Mouse (Mus musculus) liver, embryonic 15.5 days (tissue): ENCODE measurements around the gene Comt. TPM values are rescaled to one million over a fixed set of nuclear protein-coding genes. Genes with fewer than 3 reads are reported as not detected.
A peak's percentile ranks its signal among the peaks of the same experiment; 100 is the strongest.

Experiments
- ATAC-seq: fragments of 200-750 bp; cut with Nextera tagmentation; 2 replicates; pipeline ENCODE4 v1.8.0; 2017; ENCODE audit warnings: moderate number of reproducible peaks, mild to moderate bottlenecking, moderate library complexity; ENCODE audit not compliant: insufficient read depth
- H3K27ac ChIP-seq: fragments of 300-500 bp; sonication (generic); replicated peaks from 2 replicates; pipeline ENCODE4 v1.5.1; 2015; ENCODE audit warnings: mild to moderate bottlenecking, inconsistent platforms
- H3K27me3 ChIP-seq: fragments of 300-500 bp; sonication (generic); 2 replicates; pipeline ENCODE4 v1.6.1; 2015; ENCODE audit warnings: mild to moderate bottlenecking, inconsistent platforms
- H3K36me3 ChIP-seq: fragments of 300-500 bp; sonication (generic); replicated peaks from 2 replicates; pipeline ENCODE4 v1.6.1; 2015; ENCODE audit warnings: moderate library complexity, mild to moderate bottlenecking, inconsistent platforms
- H3K4me1 ChIP-seq: fragments of 300-500 bp; sonication (generic); replicated peaks from 2 replicates; pipeline ENCODE4 v1.6.1; 2015; ENCODE audit warnings: inconsistent platforms
- H3K4me2 ChIP-seq: fragments of 300-500 bp; sonication (generic); 2 replicates; pipeline ENCODE4 v1.6.1; 2015; ENCODE audit warnings: moderate library complexity, mild to moderate bottlenecking, inconsistent platforms
- H3K4me3 ChIP-seq: fragments of 300-500 bp; sonication (generic); replicated peaks from 2 replicates; pipeline ENCODE4 v1.5.1; 2015; ENCODE audit warnings: mild to moderate bottlenecking, inconsistent platforms
- H3K9ac ChIP-seq: fragments of 300-500 bp; sonication (generic); 2 replicates; pipeline ENCODE4 v1.6.1; 2015; ENCODE audit warnings: moderate library complexity, mild to moderate bottlenecking, inconsistent platforms
- H3K9me3 ChIP-seq: fragments of 300-500 bp; sonication (generic); replicated peaks from 2 replicates; pipeline ENCODE4 v1.6.1; 2016; ENCODE audit warnings: inconsistent platforms
- WGBS: fragments of 180-500 bp; shearing (Covaris S2); methylation state at CpG from one replicate; pipeline ENCODE4 v1.1.7; 2015; ENCODE audit warnings: mixed read lengths; ENCODE audit not compliant: insufficient replicate concordance; 5-methylcytosine and 5-hydroxymethylcytosine counted together
- polyA plus RNA-seq: library from polyadenylated mRNA; unstranded; fragments of >200 nt; fragmentation: Nextera tagmentation; extraction: Ambion mirVana; gene quantifications from 2 replicates; pipeline ENCODE4 v1.2.1, GENCODE M21; 2015

Comt gene
- polyA plus RNA-seq, 1 experiment from 2014 or later, result 87.6 TPM

DNA sequence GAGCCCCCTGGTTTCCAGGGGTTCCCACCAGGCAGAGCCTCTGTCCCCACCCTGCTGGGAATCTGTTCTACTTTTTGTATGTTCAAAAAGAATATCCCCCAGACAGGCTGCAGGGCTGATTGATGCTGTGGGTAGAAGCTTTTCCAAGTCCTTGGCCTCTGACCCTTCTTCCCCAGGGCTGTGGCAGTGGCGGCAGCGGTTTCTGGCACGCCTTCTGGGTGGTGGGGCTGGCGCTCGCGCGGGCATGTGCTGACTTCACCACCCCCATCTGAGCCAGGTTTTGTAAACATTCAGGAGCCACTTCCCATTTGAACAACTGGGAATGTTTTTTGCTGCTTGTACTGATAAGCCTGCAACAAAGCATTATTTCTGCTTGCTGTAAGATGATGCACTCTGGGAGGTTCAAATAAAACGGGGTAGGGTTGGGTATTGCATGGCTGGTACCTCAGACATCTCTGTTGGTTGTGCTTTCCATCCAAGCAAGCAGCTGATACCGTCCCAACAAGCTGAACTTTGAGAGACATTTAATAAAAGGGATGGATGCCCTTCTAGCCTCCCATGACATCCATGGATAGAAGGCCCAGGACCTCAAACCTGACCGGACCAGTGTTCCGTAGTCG is 32.8 kb upstream of the Comt start:
- 0 out of 2 replicates have a peak, but pooled peaks have one; percentile 17 for ATAC-seq
- Histone ChIP-seq H3K36me3 (peaks cover 100% of the 10 kb centered on the region), H3K4me3 (no peak overlapping the region), H3K27me3 (no peaks in the 10 kb centered on the region), H3K4me1 (peaks cover 33% of the 10 kb centered on the region), H3K4me2 (peak overlapping the region; percentile 24), H3K9ac (no peak overlapping the region), H3K27ac (0 out of 2 replicates have a peak overlapping the region, but pooled peaks have one; percentile 15), H3K9me3 (no peaks in the 10 kb centered on the region)
- 8% methylated on average over 12 of the region's 12 CpGs for WGBS

DNA sequence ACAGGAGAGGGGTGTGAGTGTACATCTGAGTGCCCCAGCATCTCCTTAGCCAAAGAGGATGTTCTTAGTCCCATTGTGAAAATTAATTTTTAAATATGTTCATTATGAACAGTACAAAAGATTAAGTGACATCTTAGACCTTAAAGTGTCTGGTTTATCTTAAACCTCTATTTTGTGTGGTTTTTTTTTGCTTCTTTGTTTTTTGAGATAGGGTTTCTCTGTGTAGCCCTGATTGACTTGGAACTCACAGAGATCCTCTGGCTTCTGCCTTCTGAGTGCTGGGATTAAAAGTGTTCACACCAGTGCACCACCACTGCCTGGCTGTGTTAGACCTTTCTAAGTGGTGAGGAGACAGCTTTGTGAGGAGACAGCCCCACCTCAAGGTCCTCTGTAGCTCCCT is 32.0 kb upstream of the Comt start:
- H3K4me1 ChIP-seq, result peaks cover 33% of the 10 kb centered on the region
- H3K9me3 ChIP-seq, result no peaks in the 10 kb centered on the region
- no peak for ATAC-seq
- peaks cover 100% of the 10 kb centered on the region for H3K36me3 ChIP-seq
- no peak overlapping the region for H3K27ac ChIP-seq
- no peak overlapping the region for H3K4me3 ChIP-seq
- no peaks in the 10 kb centered on the region for H3K27me3 ChIP-seq
- H3K4me2 ChIP-seq, result 0 out of 2 replicates have a peak overlapping the region, but pooled peaks have one; percentile 24
- H3K9ac ChIP-seq, result no peak overlapping the region

DNA sequence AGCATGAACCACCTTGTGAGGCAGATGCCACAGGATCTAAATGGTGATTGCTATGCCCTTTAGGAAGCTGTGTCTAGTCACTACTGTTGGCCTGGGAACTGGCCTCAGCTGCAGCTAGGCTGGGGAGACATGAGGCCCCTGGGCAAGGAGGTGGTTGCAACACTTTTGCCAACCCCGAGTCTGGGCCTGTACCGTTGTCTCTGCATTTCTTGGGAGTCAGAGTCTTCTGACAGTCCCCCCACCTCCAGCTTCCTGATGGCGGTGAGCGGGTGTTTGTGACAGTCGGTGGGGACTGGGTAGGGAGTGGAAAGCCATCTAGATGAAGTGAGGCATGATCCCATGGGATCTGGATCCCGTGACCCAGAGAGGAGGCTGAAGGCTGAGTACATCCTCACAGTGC is 28.8 kb upstream of the Comt start:
- H3K36me3 ChIP-seq, result peaks cover 100% of the 10 kb centered on the region
- H3K27ac ChIP-seq, result no peak overlapping the region
- 75% methylated on average over 6 of the region's 6 CpGs for WGBS
- no peak overlapping the region for H3K4me2 ChIP-seq
- H3K4me3 ChIP-seq, result no peak overlapping the region
- H3K4me1 ChIP-seq, result peaks cover 27% of the 10 kb centered on the region
- no peaks in the 10 kb centered on the region for H3K9me3 ChIP-seq
- H3K27me3 ChIP-seq, result no peaks in the 10 kb centered on the region
- no peak for ATAC-seq
- no peak overlapping the region for H3K9ac ChIP-seq

DNA sequence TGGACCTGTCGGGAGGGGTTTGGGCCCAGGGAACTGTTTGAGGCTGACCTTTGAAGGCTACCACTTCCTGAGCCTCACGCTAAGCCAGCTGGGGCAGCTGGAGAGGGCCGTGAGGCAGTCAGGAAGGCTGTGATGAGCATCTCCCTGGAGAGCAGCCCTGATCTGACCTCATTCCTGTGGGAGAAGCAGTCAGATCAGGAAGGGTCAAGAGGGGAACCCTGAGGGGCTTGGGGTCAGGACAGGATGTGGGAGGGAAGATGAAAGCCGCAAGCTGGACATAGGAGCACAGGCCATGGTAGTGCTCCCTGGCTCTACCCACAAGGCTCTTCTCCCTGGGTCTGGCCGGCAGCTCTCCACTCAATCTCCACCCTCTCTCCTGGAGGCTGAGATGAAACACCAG is 27.2 kb upstream of the Comt start:
- WGBS, result 78% methylated on average over 5 of the region's 5 CpGs
- ATAC-seq, result no peak
- Histone ChIP-seq H3K4me2 (no peak overlapping the region), H3K36me3 (peaks cover 100% of the 10 kb centered on the region), H3K27ac (no peak overlapping the region), H3K4me3 (no peak overlapping the region), H3K4me1 (peaks cover 11% of the 10 kb centered on the region), H3K9me3 (no peaks in the 10 kb centered on the region), H3K9ac (no peak overlapping the region), H3K27me3 (no peaks in the 10 kb centered on the region)

DNA sequence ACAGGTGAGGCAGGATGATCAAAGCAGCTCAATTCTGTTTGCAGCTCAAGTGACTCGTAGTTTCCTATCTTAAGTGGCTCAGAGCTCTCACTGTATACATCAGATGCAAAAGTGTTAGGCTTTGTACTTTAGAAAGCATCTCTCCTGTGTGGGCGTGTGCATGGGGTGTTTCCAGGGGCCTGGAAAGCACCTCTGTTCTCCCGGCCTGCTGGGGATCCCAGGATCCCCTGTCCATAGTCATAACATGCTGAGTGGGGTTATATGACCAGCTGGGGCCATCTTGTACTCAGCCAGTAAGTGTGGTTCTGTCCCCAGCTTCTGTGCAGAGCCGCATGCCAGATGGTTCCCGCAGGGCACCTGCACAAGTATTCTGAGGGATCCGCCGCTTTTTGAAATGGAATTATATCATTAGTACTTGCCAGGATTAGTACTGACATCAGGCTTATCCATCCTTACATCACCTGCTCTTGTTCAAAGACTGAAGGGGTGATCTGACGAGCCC is 25.8 kb upstream of the Comt start:
- 87% methylated on average over 8 of the region's 8 CpGs for WGBS
- H3K27me3 ChIP-seq, result no peaks in the 10 kb centered on the region
- peaks cover 100% of the 10 kb centered on the region for H3K36me3 ChIP-seq
- no peak overlapping the region for H3K27ac ChIP-seq
- no peak overlapping the region for H3K4me2 ChIP-seq
- H3K4me3 ChIP-seq, result no peak overlapping the region
- no peak overlapping the region for H3K9ac ChIP-seq
- H3K9me3 ChIP-seq, result no peaks in the 10 kb centered on the region
- H3K4me1 ChIP-seq, result peaks cover 4% of the 10 kb centered on the region; the same call in 1 of the 2 replicates
- ATAC-seq, result no peak

DNA sequence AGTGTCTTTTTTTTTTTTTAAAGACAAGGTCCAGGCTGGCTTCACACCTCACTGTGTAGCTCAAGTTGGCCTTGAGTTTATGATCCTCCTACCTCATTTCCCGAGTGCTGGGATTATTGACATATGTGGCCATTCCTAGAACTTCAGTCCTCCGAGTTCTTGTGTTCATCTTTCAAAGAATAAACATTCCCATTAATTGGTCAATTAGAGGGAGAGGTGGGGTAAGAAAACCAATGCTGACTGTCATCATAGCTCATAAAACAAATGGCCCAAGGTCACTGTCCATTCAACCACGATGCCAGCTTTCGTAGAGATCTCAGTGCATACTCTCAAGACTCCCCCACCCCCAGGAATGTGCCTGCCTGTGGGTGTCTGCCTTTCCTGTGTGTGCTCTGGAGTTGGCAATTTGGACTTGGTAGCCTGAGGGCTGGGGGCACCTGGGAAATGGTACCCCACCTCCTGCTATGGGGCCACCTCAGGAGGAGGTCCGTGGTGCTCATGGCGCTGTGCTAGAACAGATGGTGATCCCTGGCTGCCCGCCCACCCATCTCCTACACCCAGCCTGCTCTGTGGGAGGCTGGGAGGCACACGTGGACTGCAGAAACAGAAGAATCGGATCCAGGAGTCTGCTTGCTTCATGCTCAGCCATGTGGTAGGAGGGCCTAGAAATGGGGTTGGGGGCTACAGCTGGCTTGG is 25.0 kb upstream of the Comt start:
- ATAC-seq, result no peak
- Histone ChIP-seq H3K4me2 (no peak overlapping the region), H3K36me3 (peaks cover 100% of the 10 kb centered on the region), H3K4me3 (no peak overlapping the region), H3K9me3 (no peaks in the 10 kb centered on the region), H3K27ac (no peak overlapping the region), H3K4me1 (peaks cover 4% of the 10 kb centered on the region; the same call in 1 of the 2 replicates), H3K27me3 (no peaks in the 10 kb centered on the region), H3K9ac (no peak overlapping the region)
- 84% methylated on average over 9 of the region's 9 CpGs for WGBS

DNA sequence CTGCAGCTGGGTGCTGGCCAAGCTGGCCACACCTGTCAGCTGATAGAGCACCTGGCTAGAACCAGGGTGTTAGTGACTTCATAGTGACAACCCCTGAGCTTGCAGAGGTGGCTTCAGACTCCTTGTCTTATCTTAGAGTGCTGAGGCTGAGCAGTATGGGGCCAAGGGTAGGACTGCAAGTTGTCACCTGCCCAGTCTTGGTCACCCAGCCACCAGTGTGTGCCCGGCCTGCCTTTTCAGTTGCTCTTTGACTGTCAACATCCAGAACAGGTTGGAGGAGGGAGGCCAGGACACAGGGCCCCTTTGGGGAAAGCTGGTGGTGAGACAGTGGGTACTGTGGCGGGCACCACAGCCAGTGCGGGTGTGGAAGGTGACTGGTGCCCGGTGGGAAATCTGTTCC is 22.4 kb upstream of the Comt start:
- no peak; the same call in 1 of the 2 replicates for ATAC-seq

DNA sequence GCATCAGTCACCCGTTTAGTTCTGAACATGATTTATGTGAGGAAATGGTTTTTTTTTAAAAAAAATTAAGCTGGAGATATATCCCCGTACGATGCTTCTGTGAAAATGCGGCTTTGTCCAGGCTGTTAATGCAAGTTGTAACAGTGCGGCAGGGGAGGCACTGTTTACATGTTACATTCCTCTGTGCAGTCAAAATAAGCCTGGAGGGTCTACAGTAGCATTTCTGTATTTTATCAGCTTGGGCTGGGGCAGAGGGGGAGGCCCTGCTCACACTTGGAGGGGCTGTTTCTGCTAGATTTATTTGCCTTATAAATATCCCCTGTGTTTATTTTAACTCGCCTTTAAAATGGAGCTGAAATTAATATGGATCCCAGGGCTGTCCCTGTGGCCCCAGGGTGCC is 21.5 kb upstream of the Comt start:
- H3K9ac ChIP-seq, result no peak overlapping the region
- peaks cover 100% of the 10 kb centered on the region for H3K36me3 ChIP-seq
- H3K4me2 ChIP-seq, result no peak overlapping the region
- no peaks in the 10 kb centered on the region for H3K9me3 ChIP-seq
- no peaks in the 10 kb centered on the region for H3K27me3 ChIP-seq
- ATAC-seq, result no peak
- no peak overlapping the region for H3K27ac ChIP-seq
- H3K4me1 ChIP-seq, result peaks cover 8% of the 10 kb centered on the region
- 82% methylated on average over 6 of the region's 6 CpGs for WGBS
- H3K4me3 ChIP-seq, result no peak overlapping the region

More for the DNA sequence above, 22.4 kb upstream of the Comt start:
- Histone ChIP-seq H3K4me1 (peaks cover 4% of the 10 kb centered on the region; the same call in 1 of the 2 replicates), H3K27me3 (no peaks in the 10 kb centered on the region), H3K9me3 (no peaks in the 10 kb centered on the region), H3K27ac (no peak overlapping the region), H3K36me3 (peaks cover 100% of the 10 kb centered on the region), H3K9ac (no peak overlapping the region), H3K4me3 (no peak overlapping the region), H3K4me2 (no peak overlapping the region)
- 82% methylated on average over 4 of the region's 4 CpGs for WGBS

DNA sequence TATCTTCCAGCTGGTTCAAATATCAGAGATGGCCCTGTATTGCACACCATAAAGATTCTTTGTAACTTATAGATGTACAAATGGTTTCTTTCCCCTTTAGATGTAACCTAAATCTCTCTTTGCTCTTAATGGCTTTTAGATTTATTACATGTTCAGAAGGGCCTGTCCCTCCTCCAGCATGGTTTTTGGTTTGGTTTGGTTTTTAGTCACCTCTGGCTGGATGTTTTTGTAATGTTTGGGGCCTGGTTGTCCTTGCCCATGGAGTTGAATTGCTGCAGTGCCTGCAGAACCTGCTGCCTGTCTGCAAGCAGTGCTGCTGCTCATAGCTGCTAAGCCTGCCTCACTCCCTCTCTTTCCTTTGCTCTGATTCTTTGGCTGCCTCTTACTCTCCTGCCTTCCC is 20.6 kb upstream of the Comt start:
- peaks cover 10% of the 10 kb centered on the region for H3K4me1 ChIP-seq
- no peak overlapping the region for H3K27ac ChIP-seq
- H3K9me3 ChIP-seq, result no peaks in the 10 kb centered on the region
- peaks cover 100% of the 10 kb centered on the region for H3K36me3 ChIP-seq
- no peak overlapping the region for H3K4me3 ChIP-seq
- no peak for ATAC-seq
- H3K4me2 ChIP-seq, result no peak overlapping the region
- no peaks in the 10 kb centered on the region for H3K27me3 ChIP-seq
- no peak overlapping the region for H3K9ac ChIP-seq

DNA sequence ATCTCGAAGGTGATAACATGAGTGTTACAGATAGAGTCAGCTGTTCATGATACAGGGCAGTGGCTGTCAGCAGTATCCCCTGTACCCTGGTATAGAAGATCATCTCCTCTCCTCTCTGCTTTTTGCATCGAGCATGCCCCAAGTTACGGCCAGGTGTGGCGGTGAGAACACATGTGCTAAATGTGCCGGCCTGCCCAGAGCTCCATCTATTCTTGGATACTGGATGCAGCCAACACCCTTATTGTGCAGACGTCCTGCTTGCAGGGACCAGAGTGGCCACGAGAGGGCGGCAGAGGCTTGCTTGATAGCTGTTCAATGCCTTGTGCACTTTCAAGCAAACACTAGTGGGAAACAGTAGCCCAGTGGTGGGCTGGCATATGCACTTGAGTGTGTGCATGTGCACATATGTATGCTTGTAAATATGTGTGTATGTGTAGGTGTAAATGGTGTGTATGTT is 16.8 kb upstream of the Comt start:
- H3K27me3 ChIP-seq, result no peaks in the 10 kb centered on the region
- no peak overlapping the region for H3K9ac ChIP-seq
- no peak overlapping the region for H3K4me2 ChIP-seq
- no peak overlapping the region for H3K4me3 ChIP-seq
- no peaks in the 10 kb centered on the region for H3K9me3 ChIP-seq
- H3K36me3 ChIP-seq, result peaks cover 98% of the 10 kb centered on the region
- 18% methylated on average over 8 of the region's 8 CpGs for WGBS
- peaks cover 10% of the 10 kb centered on the region; the same call in 1 of the 2 replicates for H3K4me1 ChIP-seq
- ATAC-seq, result peak; percentile 62
- H3K27ac ChIP-seq, result 0 out of 2 replicates have a peak overlapping the region, but pooled peaks have one; percentile 2

DNA sequence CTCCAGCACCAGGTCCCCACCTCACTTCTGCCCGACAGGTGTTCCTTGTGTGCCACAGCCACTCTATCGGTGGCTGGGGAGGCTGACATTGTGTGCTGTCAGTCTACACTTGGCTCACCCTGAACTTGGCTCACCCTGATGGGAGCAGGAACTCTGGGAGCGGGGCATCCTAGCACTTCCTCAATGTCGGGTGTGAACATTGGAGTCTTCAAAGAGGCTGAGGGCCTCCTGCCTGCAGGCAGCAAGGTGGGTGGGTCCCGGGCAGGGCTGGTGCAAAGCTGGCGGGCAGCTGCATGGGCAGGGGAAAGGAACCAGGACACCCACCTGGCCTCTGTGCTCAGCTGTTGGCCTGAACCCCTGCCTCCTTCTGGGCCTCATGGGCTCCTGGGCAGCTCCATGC is 9.5 kb upstream of the Comt start:
- no peaks in the 10 kb centered on the region for H3K9me3 ChIP-seq
- peaks cover 37% of the 10 kb centered on the region for H3K4me1 ChIP-seq
- WGBS, result 84% methylated on average over 6 of the region's 6 CpGs
- no peak overlapping the region for H3K27ac ChIP-seq
- H3K36me3 ChIP-seq, result peaks cover 95% of the 10 kb centered on the region
- no peak overlapping the region for H3K4me3 ChIP-seq
- no peak for ATAC-seq
- no peak overlapping the region for H3K4me2 ChIP-seq
- H3K27me3 ChIP-seq, result no peaks in the 10 kb centered on the region
- no peak overlapping the region for H3K9ac ChIP-seq
